9 mouse cellular contexts compared by ENCODE assay signal in genomic region chr12:102885735-102886134, GRCm38 (mm10). TPM values are rescaled to one million over a fixed set of nuclear protein-coding genes. Genes with fewer than 3 reads are reported as not detected.
DNase-seq lines count a peak whose midpoint lies in the region; ATAC-seq and TF ChIP-seq lines count a peak whose summit lies in the region.
"Had no signal": no experiment of that assay in that cellular context is flagged by ENCODE, and none has a peak within 500 bp of the region (broad histone marks: within the 10 kb centered on the region; RNA-seq: fewer than 3 reads in every experiment).

No protein-coding gene starts in this region.

- no peaks in the 10 kb centered on the region for H3K27me3 ChIP-seq in intestine, postnatal 0 days (replicated peaks; ENCODE audit: control insufficient read depth, insufficient read depth, low read length)
- no peaks in the 10 kb centered on the region for H3K27me3 ChIP-seq in intestine, embryonic 15.5 days (replicated peaks)
- no peaks in the 10 kb centered on the region for H3K27me3 ChIP-seq in hindbrain, postnatal 0 days (ENCODE audit: insufficient read depth, low read length)
- H3K27me3 ChIP-seq: lung, embryonic 15.5 days had no signal

- no peaks in the 10 kb centered on the region for H3K9me3 ChIP-seq in intestine, postnatal 0 days (ENCODE audit: control insufficient read depth)
- no peaks in the 10 kb centered on the region for H3K9me3 ChIP-seq in intestine, embryonic 15.5 days
- no peaks in the 10 kb centered on the region for H3K9me3 ChIP-seq in hindbrain, postnatal 0 days (ENCODE audit: low read length)
- H3K9me3 ChIP-seq: lung, embryonic 15.5 days had no signal

- TF ChIP-seq CTCF in intestine, postnatal 0 days (IDR thresholded peaks at IDR 0.05; ENCODE audit: low read depth): peak; percentile 84
- peak; percentile 91 for TF ChIP-seq CTCF in hindbrain, postnatal 0 days (IDR thresholded peaks at IDR 0.05; ENCODE audit: low read depth)

- peak; percentile 50 for DNase-seq in MN1 (ENCODE audit: low spot score)
- DNase-seq in cerebellum, adult 8-10 months: peak; percentile 26
- peak; percentile 86 for DNase-seq in hindbrain, postnatal 0 days (ENCODE audit: low spot score)
- DNase-seq in thymus, postnatal 25 days: peak; percentile 35
- no peak for DNase-seq in spleen, postnatal 10 days (ENCODE audit: low spot score in 2 of 2)

- H3K9ac ChIP-seq in intestine, postnatal 0 days (ENCODE audit: low read depth, low read length): no peak overlapping the region
- no peak overlapping the region for H3K9ac ChIP-seq in intestine, embryonic 15.5 days
- no peak overlapping the region for H3K9ac ChIP-seq in hindbrain, postnatal 0 days (replicated peaks; ENCODE audit: low read length)
- H3K9ac ChIP-seq: lung, embryonic 15.5 days had no signal

- 19% methylated on average over 5 of the region's 5 CpGs for WGBS in intestine, postnatal 0 days
- WGBS in intestine, embryonic 15.5 days: 17% methylated on average over 5 of the region's 5 CpGs
- WGBS in hindbrain, postnatal 0 days: 17% methylated on average over 5 of the region's 5 CpGs

- ATAC-seq in intestine, postnatal 0 days: no peak
- ATAC-seq in intestine, embryonic 15.5 days: no peak
- peak; percentile 89 for ATAC-seq in hindbrain, postnatal 0 days
- ATAC-seq in megakaryocyte-erythroid progenitor cell, adult 5-6 weeks (replicated peaks; ENCODE audit: low FRiP score, low TSS enrichment, poor library complexity, severe bottlenecking): 0 out of 2 replicates have a peak, but pooled peaks have one; percentile 26

- H3K4me3 ChIP-seq in intestine, postnatal 0 days (ENCODE audit: low read depth, low read length): no peak overlapping the region
- no peak overlapping the region for H3K4me3 ChIP-seq in intestine, embryonic 15.5 days (replicated peaks)
- no peak overlapping the region for H3K4me3 ChIP-seq in hindbrain, postnatal 0 days (ENCODE audit: low read length)
- H3K4me3 ChIP-seq: lung, embryonic 15.5 days had no signal

- H3K4me2 ChIP-seq in intestine, postnatal 0 days (replicated peaks; ENCODE audit: low read depth): no peak overlapping the region
- H3K4me2 ChIP-seq in intestine, embryonic 15.5 days (replicated peaks): no peak overlapping the region
- no peak overlapping the region for H3K4me2 ChIP-seq in hindbrain, postnatal 0 days (ENCODE audit: low read depth, low read length)
- H3K4me2 ChIP-seq: lung, embryonic 15.5 days had no signal

- H3K4me1 ChIP-seq in intestine, postnatal 0 days (replicated peaks; ENCODE audit: control insufficient read depth, insufficient read depth, low read length): no peaks in the 10 kb centered on the region
- H3K4me1 ChIP-seq in intestine, embryonic 15.5 days (replicated peaks): no peaks in the 10 kb centered on the region
- H3K4me1 ChIP-seq in hindbrain, postnatal 0 days (ENCODE audit: insufficient read depth, low read length): no peaks in the 10 kb centered on the region
- H3K4me1 ChIP-seq: lung, embryonic 15.5 days had no signal

- H3K27ac ChIP-seq in intestine, postnatal 0 days (ENCODE audit: low read depth, low read length): no peak overlapping the region
- H3K27ac ChIP-seq in intestine, embryonic 15.5 days: no peak overlapping the region
- no peak overlapping the region for H3K27ac ChIP-seq in hindbrain, postnatal 0 days
- H3K27ac ChIP-seq: lung, embryonic 15.5 days had no signal

- H3K36me3 ChIP-seq in intestine, postnatal 0 days (ENCODE audit: control insufficient read depth, insufficient read depth): no peaks in the 10 kb centered on the region
- H3K36me3 ChIP-seq in intestine, embryonic 15.5 days: no peaks in the 10 kb centered on the region
- H3K36me3 ChIP-seq in hindbrain, postnatal 0 days (ENCODE audit: insufficient read depth, low read length): no peaks in the 10 kb centered on the region
- H3K36me3 ChIP-seq: lung, embryonic 15.5 days had no signal

RNA-seq across cellular contexts. Expression of gene Btbd7, which starts 7.5 kb away (rescaled TPM):
- polyA plus RNA-seq in intestine, postnatal 0 days (2015; fragmentation: Nextera tagmentation; extraction: Ambion mirVana): 7.8 and 8.8 TPM in 2 replicates
- 15.0 and 15.9 TPM in 2 replicates for polyA plus RNA-seq in intestine, embryonic 15.5 days (2015; fragmentation: Nextera tagmentation; extraction: Ambion mirVana)
- total RNA-seq in hindbrain, postnatal 0 days (2014; rRNA removed): 27.3 and 30.9 TPM in 2 replicates
- 9.7 TPM in 2 replicates for polyA plus RNA-seq in hindbrain, postnatal 0 days (2015; fragmentation: Nextera tagmentation; extraction: Ambion mirVana)
- total RNA-seq in megakaryocyte-erythroid progenitor cell, adult 5-6 weeks (2014; fragmentation: Nextera tagmentation): 17.1 and 22.9 TPM in 2 replicates
- total RNA-seq in megakaryocyte-erythroid progenitor cell, adult 5-6 weeks (2017): 21.7 and 21.9 TPM in 2 replicates

RNA-seq across cellular contexts. Expression of gene Cox8c, which starts 13.4 kb away (rescaled TPM):
- polyA plus RNA-seq in intestine, postnatal 0 days (2015; fragmentation: Nextera tagmentation; extraction: Ambion mirVana): not detected in 2 replicates
- polyA plus RNA-seq in intestine, embryonic 15.5 days (2015; fragmentation: Nextera tagmentation; extraction: Ambion mirVana): not detected in 2 replicates
- total RNA-seq in hindbrain, postnatal 0 days (2014; rRNA removed): not detected in 2 replicates
- polyA plus RNA-seq in hindbrain, postnatal 0 days (2015; fragmentation: Nextera tagmentation; extraction: Ambion mirVana): not detected in 2 replicates
- total RNA-seq in megakaryocyte-erythroid progenitor cell, adult 5-6 weeks (2014; fragmentation: Nextera tagmentation): not detected in 2 replicates
- total RNA-seq in megakaryocyte-erythroid progenitor cell, adult 5-6 weeks (2017): not detected in 2 replicates
- polyA plus RNA-seq: lung, embryonic 15.5 days had no signal

Comparison
In these comparisons a context has a peak if more than half of its experiments do, and no peak if none do; other contexts are left out.
1. ATAC-seq: peak in hindbrain, postnatal 0 days (single experiment) and megakaryocyte-erythroid progenitor cell, adult 5-6 weeks (single experiment); none in intestine, postnatal 0 days (single experiment) and intestine, embryonic 15.5 days (single experiment).
2. DNase-seq: peak in MN1 (single experiment), cerebellum, adult 8-10 months (single experiment), hindbrain, postnatal 0 days (single experiment) and thymus, postnatal 25 days (single experiment); none in spleen, postnatal 10 days (0 of 2).